Mouse (Mus musculus) liver (tissue): ENCODE data around the gene Mia2.
A peak's percentile ranks its signal among the peaks of the same experiment; 100 is the strongest.

ENCODE experiments used
- DNase-seq: peaks from one replicate; pipeline ENCODE4 v3.0.0-alpha.2; 2020; ENCODE audit warnings: mixed read lengths

Mia2 gene

DNA sequence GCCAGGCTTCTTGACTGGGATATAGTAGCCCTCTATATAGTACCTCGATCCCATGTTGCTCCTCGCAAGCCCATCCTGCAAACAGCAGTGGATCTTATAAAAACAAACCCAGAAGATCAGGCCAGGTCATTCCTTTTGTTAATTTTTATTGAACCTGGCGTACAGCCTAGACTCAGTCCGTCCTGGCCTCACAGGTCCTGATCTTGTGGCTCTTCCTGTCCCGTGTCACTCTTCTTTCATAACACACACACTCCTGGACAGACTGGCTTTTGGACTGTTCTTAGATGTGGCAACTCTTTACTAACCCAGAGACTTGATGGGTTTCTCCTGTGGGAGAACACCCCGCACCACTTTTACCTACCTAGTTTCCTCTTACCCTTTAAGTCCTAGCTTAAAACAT is 10.3 kb downstream of the Mia2 start:
- no peak for DNase-seq

GRCm38 (mm10) chr12:59106491-59106890 is 10.9 kb downstream of the Mia2 start:
- DNase-seq, result no peak

DNA sequence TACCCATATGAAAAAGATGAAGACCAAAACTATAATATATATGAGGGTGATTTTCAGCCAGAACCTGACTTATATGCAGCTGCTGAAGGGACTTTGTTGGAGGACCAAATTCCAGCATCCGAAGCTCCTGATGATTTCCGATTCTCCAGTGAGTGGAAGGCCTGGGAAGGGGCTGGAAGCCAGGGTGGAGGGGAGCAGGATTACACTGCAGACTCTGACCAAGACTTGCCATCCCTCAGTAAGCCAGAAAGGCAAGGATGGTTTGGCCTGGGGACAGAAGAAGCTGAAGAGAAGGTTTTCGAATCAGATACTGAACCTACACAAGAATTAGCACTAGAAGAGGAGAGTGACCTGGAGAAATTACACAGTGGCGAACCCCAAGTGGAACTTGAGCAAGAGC is 12.3 kb downstream of the Mia2 start:
- no peak for DNase-seq

DNA sequence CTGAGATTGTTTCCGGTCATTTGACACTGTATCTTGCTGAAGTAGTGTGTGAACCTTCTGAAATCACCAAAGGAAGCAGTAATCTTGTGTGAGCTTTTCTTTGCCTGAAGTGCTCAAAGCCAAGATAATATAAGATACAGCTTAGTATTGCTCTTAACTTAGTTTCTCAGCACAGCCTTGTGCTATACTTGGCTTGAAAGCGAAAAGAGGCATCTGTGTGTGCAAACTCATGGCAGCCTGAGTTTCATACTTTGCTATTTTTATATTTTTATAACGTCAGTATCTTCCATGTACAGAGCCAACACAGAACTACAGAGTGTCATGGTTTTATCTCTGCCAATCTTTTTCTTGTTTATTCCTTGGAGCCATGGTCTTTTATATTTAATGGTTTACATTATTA is 21.6 kb downstream of the Mia2 start:
- DNase-seq, result no peak

DNA sequence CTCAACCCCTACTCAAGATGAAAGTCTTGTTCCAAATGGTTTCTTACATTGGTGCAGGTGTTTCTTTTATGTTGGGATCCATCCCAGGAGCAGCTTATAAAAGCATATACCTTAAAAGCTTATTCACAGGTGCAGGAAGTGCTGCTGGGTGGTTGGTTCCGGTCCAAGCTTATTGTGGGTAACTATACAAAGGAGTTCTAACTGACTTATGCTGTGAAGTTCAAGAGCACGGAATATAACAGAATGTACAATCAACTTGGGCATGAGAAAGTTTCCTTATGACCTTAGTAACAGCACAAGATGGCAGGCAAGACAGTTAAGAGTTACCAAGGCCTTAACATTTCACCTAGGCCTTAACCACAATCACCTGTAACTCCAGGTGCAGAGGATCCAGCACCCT is 29.8 kb downstream of the Mia2 start:
- no peak for DNase-seq

GRCm38 (mm10) chr12:59128501-59128900 is 32.9 kb downstream of the Mia2 start:
- DNase-seq, result no peak

DNA sequence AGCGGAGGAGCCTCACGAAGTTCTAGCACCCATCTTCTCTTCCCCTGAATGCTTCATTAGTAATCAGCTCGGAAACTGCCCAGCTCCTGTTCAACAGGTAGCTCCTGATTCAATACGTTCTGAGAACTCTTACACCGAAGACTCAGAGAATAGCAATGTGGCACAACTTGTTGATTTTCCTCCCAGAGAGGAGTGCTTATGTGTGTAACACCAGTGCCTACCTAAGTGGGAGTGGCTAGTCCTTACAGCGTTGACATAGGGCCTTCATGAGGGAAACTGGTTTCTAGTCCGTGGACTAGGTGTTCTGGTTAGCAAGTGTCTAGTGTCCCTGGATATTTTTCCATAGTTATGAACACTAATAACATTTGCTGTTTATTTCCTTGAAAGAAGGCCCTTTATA is 33.4 kb downstream of the Mia2 start:
- DNase-seq, result no peak

DNA sequence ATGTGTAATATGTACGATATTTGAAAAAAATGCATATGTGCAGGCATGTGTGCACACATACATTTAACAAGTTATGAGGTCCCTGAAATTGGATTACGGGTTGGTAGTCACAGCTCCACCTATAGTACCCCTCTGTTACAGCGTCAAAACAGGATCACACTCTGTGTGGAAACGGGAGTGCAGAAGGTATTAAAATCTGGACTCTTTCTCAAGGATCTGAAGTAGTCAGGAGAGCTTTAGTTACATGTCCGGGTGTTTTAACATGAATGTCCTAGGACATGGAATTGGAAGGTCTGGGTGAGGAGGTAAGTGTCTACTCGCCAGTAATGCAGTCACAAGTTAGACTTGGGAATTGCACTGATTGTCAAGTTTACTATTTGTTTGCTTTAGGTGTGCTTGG is 34.0 kb downstream of the Mia2 start:
- no peak for DNase-seq

- peak; percentile 31 for DNase-seq
Observed at GRCm38 (mm10) chr12:59130249-59130648, 34.6 kb downstream of the Mia2 start.

DNA sequence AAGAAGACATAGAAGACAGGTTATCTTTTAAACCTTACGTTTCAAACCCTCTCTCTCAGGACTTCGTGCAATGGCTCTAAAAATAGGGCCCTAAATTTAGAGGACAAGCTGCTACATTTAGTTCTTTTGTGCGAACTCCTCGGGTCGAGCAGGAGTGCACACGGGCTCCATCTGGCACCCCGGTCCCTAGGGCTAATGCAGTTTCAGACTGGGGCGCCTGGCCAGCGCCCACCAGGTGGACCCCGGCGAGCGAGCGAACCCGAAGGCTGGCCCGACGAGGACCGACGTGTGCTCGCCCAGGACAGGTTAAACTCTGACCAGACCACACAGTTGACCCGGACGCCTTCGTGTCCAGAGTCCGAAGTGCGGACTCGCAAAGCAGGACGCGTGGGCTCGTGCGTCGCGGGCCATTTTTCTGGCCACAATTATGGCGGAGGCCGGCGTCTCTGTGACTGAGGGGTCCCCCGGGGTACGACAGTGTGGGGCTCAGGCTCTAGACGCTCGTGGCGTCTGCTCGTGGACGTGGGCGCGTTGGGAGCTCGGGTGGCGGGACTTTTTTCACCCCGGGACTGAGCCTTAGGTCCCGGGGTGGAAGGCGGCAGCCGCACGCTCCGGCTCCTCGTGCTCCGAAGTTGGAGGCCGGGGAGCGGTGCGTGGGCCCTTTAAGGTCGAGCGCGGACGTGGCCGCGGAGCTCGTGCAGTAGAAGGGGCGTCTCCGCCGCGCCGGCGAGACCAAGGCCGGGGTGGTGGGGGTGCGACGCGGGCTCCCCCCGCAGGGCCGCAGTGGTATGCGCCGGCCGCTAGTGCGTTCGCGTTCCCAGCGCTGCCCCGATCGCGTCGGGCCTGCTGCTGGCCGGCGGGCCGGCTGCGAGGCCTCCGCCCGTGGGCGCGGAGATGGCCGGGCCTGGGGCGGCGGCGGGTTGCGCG is 35.3 kb downstream of the Mia2 start:
- DNase-seq, result peak; percentile 92

DNA sequence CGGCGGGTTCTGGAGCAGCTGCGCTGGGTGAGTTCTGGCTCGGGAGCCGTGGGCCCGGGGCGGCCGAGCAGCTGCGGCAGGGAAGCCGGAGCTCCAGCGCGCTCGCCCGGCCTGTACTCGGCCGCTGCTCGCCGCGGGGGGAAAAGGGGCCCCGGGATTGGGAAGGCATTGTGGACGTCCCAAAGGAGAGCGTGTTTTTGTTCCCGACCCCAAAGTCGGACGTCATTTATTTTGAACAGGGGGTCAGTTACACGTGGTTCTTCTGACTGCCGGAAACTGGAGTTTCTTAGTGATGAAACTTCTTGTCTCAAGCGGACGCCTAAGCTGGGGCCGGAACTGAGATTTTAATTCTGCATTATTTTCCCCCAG is 36.0 kb downstream of the Mia2 start:
- DNase-seq, result no peak

GRCm38 (mm10) chr12:59132462-59132861 is 36.9 kb downstream of the Mia2 start:
- DNase-seq, result no peak

- peak; percentile 51 for DNase-seq
Observed at GRCm38 (mm10) chr12:59132940-59133339, 37.3 kb downstream of the Mia2 start.

DNA sequence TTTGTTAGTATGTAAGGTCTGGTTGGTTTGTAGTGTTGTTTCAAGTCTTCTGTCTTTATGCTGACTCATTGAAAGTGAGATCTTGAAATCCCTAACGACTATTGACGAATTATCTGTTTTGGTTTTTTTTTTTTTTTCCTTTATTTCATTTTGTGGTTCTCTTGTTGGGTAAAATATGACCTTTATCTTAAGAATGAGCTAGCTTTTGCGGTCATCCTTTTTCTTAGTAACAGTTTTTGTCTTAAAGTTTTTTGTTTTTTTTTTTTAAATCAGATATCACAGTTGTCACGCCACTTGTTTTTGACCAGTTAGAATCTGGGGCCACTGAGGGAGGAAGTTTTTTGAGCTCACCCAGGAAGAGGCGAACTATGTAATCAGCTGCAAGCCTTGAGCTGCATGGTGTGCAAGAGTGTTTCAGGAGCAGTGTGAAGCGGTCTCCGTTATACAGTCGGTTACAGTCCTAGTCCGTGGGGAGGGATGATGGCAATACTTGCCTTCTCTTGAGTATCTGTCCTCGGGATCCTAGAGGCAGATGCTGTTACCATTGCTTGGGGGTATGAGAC is 37.9 kb downstream of the Mia2 start:
- peak; percentile 15 for DNase-seq

DNA sequence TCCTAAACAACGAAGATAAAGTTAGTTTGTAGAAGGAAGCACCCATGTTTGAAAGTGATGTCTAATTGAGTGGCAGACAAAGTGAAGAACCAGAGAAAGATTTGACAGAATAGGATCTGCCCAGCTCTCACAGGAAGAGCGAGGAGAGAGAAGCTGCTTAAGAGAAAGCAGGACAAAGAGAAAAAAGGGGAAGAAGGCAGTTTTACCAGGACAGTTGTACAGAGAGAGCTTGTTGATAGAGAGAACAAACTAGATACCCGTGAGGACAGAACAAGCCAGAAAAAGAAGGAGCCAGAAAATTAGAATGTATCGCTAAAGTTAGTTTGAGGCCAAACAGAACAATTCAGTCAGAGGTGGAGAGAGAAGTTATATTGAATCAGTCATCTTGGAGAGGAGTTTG is 39.5 kb downstream of the Mia2 start:
- no peak for DNase-seq

- peak; percentile 51 for DNase-seq
Observed at GRCm38 (mm10) chr12:59135533-59136300, 40.1 kb downstream of the Mia2 start.

- DNase-seq, result no peak
Observed at GRCm38 (mm10) chr12:59137031-59137430, 41.4 kb downstream of the Mia2 start.

- DNase-seq, result no peak
Observed at GRCm38 (mm10) chr12:59139372-59139771, 43.8 kb downstream of the Mia2 start.

- no peak for DNase-seq
Observed at GRCm38 (mm10) chr12:59145130-59145529, 49.5 kb downstream of the Mia2 start.

- DNase-seq, result no peak
Observed at GRCm38 (mm10) chr12:59149691-59150090, 54.1 kb downstream of the Mia2 start.

GRCm38 (mm10) chr12:59161091-59161490 is 65.5 kb downstream of the Mia2 start:
- no peak for DNase-seq

DNA sequence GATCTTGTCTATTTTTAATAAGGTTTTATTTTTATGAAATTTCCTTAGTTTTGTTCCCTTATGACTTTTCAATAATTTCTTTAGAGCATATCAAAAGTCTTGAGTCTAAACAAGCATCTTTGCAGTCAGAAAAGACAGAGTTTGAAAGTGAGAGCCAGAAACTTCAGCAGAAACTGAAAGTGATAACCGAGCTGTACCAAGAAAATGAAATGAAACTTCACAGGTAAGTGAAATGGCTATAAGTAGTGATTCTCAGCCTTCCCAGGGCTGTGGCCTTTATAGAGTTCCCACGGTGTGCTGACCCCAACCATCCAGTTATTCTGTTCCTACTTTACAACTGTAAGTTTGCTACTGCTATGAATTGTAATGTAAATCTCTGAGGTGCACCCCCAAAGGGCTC is 67.2 kb downstream of the Mia2 start:
- no peak for DNase-seq

DNA sequence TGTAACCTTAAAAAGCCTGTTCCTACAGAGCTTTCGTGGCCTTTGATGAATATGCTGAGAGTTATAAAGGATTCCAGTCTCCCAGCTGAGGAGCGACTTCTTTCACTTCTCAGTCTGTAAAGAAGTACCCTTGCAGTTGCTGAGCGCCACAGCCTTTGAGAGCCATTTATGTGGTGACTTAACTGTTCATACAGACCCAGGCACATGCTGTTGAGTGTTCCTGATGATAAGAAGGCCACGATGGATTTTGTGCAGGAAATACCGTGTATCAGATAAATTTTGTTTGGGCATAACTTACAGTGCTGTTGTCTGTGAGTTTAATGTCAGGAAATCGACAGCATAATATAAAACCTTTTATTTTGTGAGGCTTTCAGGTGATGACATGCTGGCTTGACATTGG is 68.9 kb downstream of the Mia2 start:
- DNase-seq, result no peak

DNA sequence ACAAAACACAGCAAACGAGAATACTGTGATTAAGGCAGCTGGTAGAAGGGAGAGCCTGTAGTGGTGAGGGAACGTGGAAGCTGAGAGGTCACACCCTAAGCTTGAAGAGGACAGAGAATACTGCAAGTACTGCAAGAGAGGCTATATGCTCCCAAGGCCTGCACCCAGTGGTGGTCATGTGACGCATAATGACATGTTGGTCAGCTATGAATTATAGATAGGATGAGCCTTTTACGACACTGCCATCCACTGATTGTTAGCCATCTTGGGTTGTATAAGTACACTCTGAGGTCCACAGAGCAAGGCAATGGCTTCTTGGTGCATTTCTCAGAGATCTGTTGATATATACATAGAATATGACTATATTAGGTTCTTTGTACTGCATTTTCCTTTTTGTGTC is 71.0 kb downstream of the Mia2 start:
- no peak for DNase-seq
